Mouse (Mus musculus) right cerebral cortex, postnatal 36 days (tissue): Measurements from ENCODE around the gene Lpcat3.
A peak's percentile ranks its signal among the peaks of the same experiment; 100 is the strongest.
"Not testable (repeated sequence)": the region's sequence is repeated elsewhere in the genome, so short reads cannot be mapped to it uniquely, and the experiment has no call there.

Experiments used
- DNase-seq, 2 experiments: peaks; one replicate each; pipeline ENCODE4 v3.0.0; 2022; ENCODE audit warnings: low spot score in 2 of 2, mixed read lengths in 1 of 2

The Lpcat3 gene

GRCm38 (mm10) chr6:124678769-124679168, 15.9 kb downstream of the Lpcat3 start:
- no peak for DNase-seq

GRCm38 (mm10) chr6:124679486-124679885, 16.7 kb downstream of the Lpcat3 start:
- DNase-seq: no peak

GRCm38 (mm10) chr6:124682291-124682690, 19.5 kb downstream of the Lpcat3 start:
- DNase-seq: not testable (repeated sequence)

GRCm38 (mm10) chr6:124683591-124684417, 21.0 kb downstream of the Lpcat3 start:
- no peak for DNase-seq

- no peak for DNase-seq
Measured at GRCm38 (mm10) chr6:124685606-124686386, 23.0 kb downstream of the Lpcat3 start.

GRCm38 (mm10) chr6:124686644-124687043, 23.8 kb downstream of the Lpcat3 start:
- DNase-seq: not testable (repeated sequence)

- no peak for DNase-seq
Measured at GRCm38 (mm10) chr6:124688151-124688758, 25.4 kb downstream of the Lpcat3 start.

- DNase-seq: no peak
Measured at GRCm38 (mm10) chr6:124689011-124689410, 26.2 kb downstream of the Lpcat3 start.

- DNase-seq: no peak
Measured at GRCm38 (mm10) chr6:124690517-124690916, 27.7 kb downstream of the Lpcat3 start.

GRCm38 (mm10) chr6:124693243-124693981, 30.6 kb downstream of the Lpcat3 start:
- DNase-seq: no peak

- DNase-seq: peak in 1 of 2 experiments; percentile 48
Measured at GRCm38 (mm10) chr6:124694166-124694955, 31.5 kb downstream of the Lpcat3 start.

- no peak for DNase-seq
Measured at GRCm38 (mm10) chr6:124696441-124697150, 33.8 kb downstream of the Lpcat3 start.

- DNase-seq: no peak
Measured at GRCm38 (mm10) chr6:124698751-124699150, 35.9 kb downstream of the Lpcat3 start.

- DNase-seq: no peak
Measured at GRCm38 (mm10) chr6:124699366-124699765, 36.5 kb downstream of the Lpcat3 start.

- DNase-seq: peak; percentile 37 to 66
Measured at GRCm38 (mm10) chr6:124699962-124700610, 37.3 kb downstream of the Lpcat3 start.

GRCm38 (mm10) chr6:124701338-124701737, 38.5 kb downstream of the Lpcat3 start:
- no peak for DNase-seq

GRCm38 (mm10) chr6:124702102-124702783, 39.4 kb downstream of the Lpcat3 start:
- DNase-seq: no peak

- DNase-seq: peak; percentile 41 to 60
Measured at GRCm38 (mm10) chr6:124702784-124703103, 39.9 kb downstream of the Lpcat3 start.

GRCm38 (mm10) chr6:124703789-124704188, 41.0 kb downstream of the Lpcat3 start:
- no peak for DNase-seq
